Mouse (Mus musculus): ENCODE measurements at regions not wholly inside any gene's neighbourhood (a gene's known extent, or its start where the extent isn't known, plus 50 kb on each side); places are given as distances from the start of the nearest gene placed in this dataset.

DNA sequence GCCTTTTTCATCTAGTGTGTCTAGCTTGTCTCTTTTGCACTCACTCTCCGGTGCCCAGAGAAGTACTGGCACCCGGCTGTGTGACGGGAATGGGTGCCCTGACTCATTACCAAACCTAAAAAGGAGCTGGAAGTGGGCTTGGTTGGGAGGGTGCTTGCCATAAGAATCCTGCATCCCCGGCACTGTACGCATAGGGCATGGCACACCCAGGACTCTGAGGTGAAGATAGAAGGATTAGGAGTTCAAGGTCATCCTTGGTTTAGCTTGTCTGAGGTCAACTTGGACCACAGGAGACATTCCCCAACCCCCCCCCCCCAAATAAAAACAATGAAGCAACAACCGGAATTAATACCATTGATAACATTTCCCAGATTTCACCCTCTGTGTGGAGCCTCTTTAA lies 59.5 kb upstream of the Zfp217 start:
- Histone ChIP-seq H3K4me1 (ENCODE audit: control insufficient read depth, insufficient read depth, low read length) (peaks cover 19% of the 10 kb centered on the region), H3K4me3 (replicated peaks; ENCODE audit: extremely low read depth, low read depth, low read length) (no peak overlapping the region)
- DNase-seq = no peak
- no peak for TF ChIP-seq CTCF (IDR thresholded peaks at IDR 0.05; ENCODE audit: insufficient read depth, low read length)
- TF ChIP-seq POLR2A (IDR thresholded peaks at IDR 0.05; ENCODE audit: borderline replicate concordance, extremely low read depth, low read depth, low read length) = no peak
- whole genome bisulfite sequencing = 89% methylated on average over 6 of the region's 6 CpGs

DNA sequence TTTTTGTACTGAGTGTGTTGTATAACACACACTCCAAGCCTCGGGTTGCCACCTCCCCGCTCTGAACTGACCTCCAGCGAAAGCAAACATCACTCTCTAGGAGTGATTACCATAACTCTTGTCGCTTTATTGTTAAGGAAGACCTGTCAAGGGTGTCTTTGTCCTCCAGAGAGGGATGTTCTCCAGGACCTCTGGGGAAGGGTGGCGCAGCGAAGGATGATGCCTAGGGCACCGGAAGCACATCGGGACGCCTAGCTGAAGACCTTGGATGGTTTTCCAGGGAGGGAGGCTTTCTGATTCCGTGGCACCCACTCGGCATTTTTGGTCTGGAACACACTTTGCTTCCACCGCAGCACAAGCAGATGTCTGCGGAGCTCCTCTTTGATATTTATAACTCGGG lies 59.0 kb upstream of the Zfp217 start:
- DNase-seq = no peak

DNA sequence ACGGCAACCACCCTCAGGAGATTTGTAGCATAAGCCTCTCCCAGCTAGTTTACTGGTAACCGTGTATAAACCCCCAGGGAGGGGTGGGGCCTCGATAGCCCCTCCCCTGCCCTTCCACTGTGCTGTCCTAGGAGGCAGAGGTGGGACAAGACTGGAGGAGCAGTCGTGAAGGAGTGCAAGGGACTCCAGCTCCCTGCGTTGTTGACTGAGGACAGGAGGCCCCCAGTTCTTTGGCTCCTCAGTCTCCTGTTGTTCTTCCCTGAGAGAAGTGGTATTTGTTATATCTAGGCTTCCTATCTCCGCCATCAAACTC lies 58.5 kb upstream of the Zfp217 start:
- H3K4me3 ChIP-seq (replicated peaks; ENCODE audit: extremely low read depth, low read depth, low read length) = no peak overlapping the region
- H3K4me1 ChIP-seq (ENCODE audit: control insufficient read depth, insufficient read depth, low read length) = peaks cover 19% of the 10 kb centered on the region
- WGBS = 21% methylated on average over 6 of the region's 6 CpGs
- no peak for TF ChIP-seq POLR2A (IDR thresholded peaks at IDR 0.05; ENCODE audit: borderline replicate concordance, extremely low read depth, low read depth, low read length)
- no peak for DNase-seq

More for the DNA sequence above, 59.0 kb upstream of the Zfp217 start:
- TF ChIP-seq POLR2A (IDR thresholded peaks at IDR 0.05; ENCODE audit: borderline replicate concordance, extremely low read depth, low read depth, low read length) = no peak
- no peak for TF ChIP-seq CTCF (IDR thresholded peaks at IDR 0.05; ENCODE audit: insufficient read depth, low read length)
- 54% methylated on average over 14 of the region's 14 CpGs for WGBS
- Histone ChIP-seq H3K4me3 (replicated peaks; ENCODE audit: extremely low read depth, low read depth, low read length) (no peak overlapping the region), H3K4me1 (ENCODE audit: control insufficient read depth, insufficient read depth, low read length) (peaks cover 19% of the 10 kb centered on the region)

DNA sequence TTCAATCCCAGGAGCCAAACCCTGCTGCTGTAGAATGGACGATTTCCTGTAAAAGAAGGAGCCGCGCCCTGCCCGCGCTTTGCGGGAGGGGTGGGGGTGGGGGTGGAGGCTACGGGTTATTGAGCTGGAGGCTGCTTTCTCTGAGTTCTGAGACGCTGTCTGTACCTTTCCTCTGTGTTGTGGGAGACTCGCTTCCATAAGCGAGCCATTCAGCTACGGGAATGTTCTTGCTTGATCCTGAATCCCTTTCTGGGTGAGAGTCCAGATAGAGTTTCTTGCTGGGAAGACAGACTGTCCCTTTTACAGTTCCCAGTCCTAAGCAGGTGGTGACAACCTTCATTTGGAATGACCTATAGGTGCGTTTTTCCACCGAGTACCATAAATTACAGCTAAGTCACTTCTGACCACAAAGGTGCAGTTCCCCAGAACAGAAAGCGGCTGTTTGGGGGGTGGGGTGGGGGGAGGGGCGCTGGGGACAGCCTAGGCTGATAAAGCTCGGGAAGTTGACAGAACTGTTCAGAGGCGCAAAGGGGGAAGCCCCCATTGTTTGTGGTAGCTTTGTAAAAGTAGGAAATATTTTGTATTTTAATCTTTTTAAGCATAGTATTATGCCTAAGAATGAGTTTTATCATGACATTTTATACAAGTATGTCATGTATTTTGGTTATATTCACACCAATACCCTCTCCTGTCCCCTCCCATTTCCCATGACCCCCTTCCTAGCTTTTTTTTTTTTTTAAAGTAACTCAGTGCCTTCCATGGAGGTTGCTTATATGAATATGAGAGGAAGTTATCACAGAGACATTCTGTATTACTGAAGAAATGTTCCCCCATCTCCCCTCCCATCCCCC lies 57.9 kb upstream of the Zfp217 start:
- Histone ChIP-seq H3K4me1 (ENCODE audit: control insufficient read depth, insufficient read depth, low read length) (peaks cover 19% of the 10 kb centered on the region), H3K4me3 (replicated peaks; ENCODE audit: extremely low read depth, low read depth, low read length) (peak overlapping the region; percentile 44)
- peak; percentile 38 for DNase-seq
- no peak for TF ChIP-seq CTCF (IDR thresholded peaks at IDR 0.05; ENCODE audit: insufficient read depth, low read length)
- no peak for TF ChIP-seq POLR2A (IDR thresholded peaks at IDR 0.05; ENCODE audit: borderline replicate concordance, extremely low read depth, low read depth, low read length)
- WGBS = under 1% methylated on average over 17 of the region's 17 CpGs

DNA sequence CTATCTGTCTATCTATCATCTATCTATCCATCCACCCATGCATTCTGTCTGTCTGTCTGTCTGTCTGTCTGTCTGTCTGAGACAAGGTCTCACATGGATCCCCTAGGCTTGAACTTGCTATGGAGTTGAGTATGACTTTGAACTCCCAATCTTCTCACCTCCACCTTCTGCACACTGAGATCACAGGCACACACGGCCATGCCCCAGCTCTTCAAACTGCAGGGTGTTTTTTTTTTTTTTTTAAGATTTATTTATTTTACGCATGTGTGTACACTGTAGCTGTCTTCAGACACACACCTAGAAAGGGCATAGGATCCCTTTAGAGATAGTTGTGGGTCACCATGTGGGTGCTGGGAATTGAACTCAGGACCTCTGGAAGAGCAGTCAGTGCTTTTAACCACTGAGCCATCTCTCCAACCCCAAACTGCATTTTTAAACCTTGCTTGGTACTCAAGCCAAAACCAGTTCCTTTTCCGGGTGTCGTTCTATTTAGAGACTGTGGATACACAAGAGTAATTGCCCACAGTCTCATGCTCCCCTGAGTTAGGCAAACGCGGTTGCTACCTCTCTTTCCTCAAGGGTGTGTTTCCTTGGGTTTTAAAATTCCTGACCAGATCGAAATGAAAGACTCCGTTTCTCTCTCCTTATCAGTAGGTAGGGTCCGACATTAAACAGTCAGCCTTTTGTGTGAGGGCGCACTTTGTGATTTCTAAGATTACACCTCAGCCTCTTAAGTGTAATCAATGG lies 57.0 kb upstream of the Zfp217 start:
- 10% methylated on average over 10 of the region's 10 CpGs for WGBS
- Histone ChIP-seq H3K4me3 (replicated peaks; ENCODE audit: extremely low read depth, low read depth, low read length) (peak overlapping the region; percentile 44), H3K4me1 (ENCODE audit: control insufficient read depth, insufficient read depth, low read length) (peaks cover 19% of the 10 kb centered on the region)
- no peak for TF ChIP-seq CTCF (IDR thresholded peaks at IDR 0.05; ENCODE audit: insufficient read depth, low read length)
- no peak for TF ChIP-seq POLR2A (IDR thresholded peaks at IDR 0.05; ENCODE audit: borderline replicate concordance, extremely low read depth, low read depth, low read length)
- DNase-seq = no peak

DNA sequence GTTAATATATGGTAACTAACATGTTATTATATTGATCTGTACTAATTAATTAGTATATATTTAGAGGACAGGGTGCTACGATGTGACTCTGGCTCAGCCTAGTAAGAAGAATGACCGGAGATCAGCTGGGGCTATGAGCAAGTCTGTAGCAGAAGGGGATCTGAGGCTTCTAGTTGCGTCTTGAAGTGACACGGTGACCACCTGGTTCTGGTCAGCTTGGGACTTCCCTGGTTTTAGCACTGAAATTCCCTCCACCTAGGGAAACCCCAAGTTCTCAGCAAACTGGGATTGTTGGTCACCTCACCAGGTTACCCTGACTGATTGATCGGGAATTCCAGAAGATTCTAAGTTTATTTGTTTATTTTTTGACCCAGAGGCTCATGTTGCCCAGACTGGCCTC lies 55.6 kb upstream of the Zfp217 start:
- TF ChIP-seq POLR2A (IDR thresholded peaks at IDR 0.05; ENCODE audit: borderline replicate concordance, extremely low read depth, low read depth, low read length) (no peak), CTCF (IDR thresholded peaks at IDR 0.05; ENCODE audit: insufficient read depth, low read length) (no peak)
- WGBS = 89% methylated on average over 5 of the region's 5 CpGs
- DNase-seq = no peak
- peaks cover 10% of the 10 kb centered on the region for H3K4me1 ChIP-seq (ENCODE audit: control insufficient read depth, insufficient read depth, low read length)
- no peak overlapping the region for H3K4me3 ChIP-seq (replicated peaks; ENCODE audit: extremely low read depth, low read depth, low read length)

DNA sequence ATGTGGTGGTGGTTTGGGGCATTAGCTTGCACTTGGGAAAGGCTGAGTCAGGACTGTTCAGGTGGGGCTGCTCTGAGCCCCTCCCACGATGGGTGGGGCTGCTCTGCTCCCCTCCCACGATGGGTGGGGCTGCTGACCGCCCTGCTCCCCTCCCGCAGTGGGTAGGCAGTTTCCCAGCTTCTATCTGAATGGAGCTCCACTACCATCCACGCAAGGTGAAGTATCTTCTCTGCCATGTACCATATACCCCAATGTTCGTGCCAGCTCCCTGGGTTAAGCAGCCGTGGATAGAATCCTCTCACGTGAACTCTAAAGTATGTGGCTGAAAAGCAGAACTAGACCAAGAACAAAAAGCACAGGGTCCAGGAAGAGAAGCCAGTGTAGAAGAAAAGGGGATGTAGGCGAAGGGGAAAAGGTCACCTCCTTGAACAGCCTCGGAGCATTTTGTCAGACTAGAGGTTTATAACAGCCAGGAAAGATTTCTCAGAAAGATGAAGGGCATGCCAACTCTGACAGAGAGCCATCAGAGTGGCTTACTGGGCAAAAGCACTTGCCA lies 54.0 kb upstream of the Zfp217 start:
- 63% methylated on average over 10 of the region's 10 CpGs for WGBS
- DNase-seq = no peak
- peaks cover 10% of the 10 kb centered on the region for H3K4me1 ChIP-seq (ENCODE audit: control insufficient read depth, insufficient read depth, low read length)
- no peak overlapping the region for H3K4me3 ChIP-seq (replicated peaks; ENCODE audit: extremely low read depth, low read depth, low read length)
- no peak for TF ChIP-seq POLR2A (IDR thresholded peaks at IDR 0.05; ENCODE audit: borderline replicate concordance, extremely low read depth, low read depth, low read length)
- no peak for TF ChIP-seq CTCF (IDR thresholded peaks at IDR 0.05; ENCODE audit: insufficient read depth, low read length)
